Mouse (Mus musculus) ES-E14 (cell line): ENCODE results near the gene Twf2.

Source experiments
- CHD2 ChIP-seq: IDR thresholded peaks from 2 replicates; pipeline ENCODE4 v1.6.1; 2014; ENCODE audit warnings: mild to moderate bottlenecking, low read depth, low read length, inconsistent platforms
- HCFC1 ChIP-seq: IDR thresholded peaks from 2 replicates; pipeline ENCODE4 v1.6.1; 2012; ENCODE audit warnings: low read length, inconsistent platforms, borderline replicate concordance; ENCODE audit not compliant: insufficient read depth
- MAFK ChIP-seq: IDR thresholded peaks from 2 replicates; pipeline ENCODE4 v1.6.1; 2014; ENCODE audit warnings: mild to moderate bottlenecking, low read depth, low read length, inconsistent platforms; ENCODE audit not compliant: insufficient read depth
- ZC3H11A ChIP-seq: IDR thresholded peaks from 2 replicates; pipeline ENCODE4 v1.6.1; 2012; ENCODE audit warnings: low read depth, mild to moderate bottlenecking, inconsistent platforms, low read length, borderline replicate concordance
- ZNF384 ChIP-seq: IDR thresholded peaks from 2 replicates; pipeline ENCODE4 v1.6.1; 2012; ENCODE audit warnings: low read depth, low read length, inconsistent platforms

- TF ChIP-seq ZNF384 (no peak), CHD2 (no peak), MAFK (no peak), ZC3H11A (no peak), HCFC1 (no peak)
These were observed 22.7 kb downstream of the Twf2 start for GRCm38 (mm10) chr9:106225469-106226150.
